Comparison of ENCODE assay signal across 8 mouse cellular contexts in the genomic region with DNA sequence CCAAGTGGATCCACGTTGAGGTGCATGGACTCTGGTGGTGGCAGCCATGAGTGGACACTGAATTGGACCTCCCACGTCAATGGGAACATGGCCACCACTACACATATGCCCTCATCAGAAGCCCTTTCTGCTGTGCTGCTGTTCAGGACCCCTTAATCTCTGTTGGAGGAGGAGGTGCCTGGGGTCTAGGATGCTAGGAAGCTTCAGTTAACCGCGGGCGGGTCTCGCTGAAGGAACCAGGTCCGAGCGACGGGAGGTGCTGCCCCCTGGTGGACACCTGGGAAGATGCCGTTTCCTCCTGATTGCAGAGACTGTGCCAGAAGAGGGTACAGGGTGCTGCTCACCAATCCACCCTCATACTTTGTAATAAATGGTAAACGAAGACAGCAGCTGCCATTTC. TPM values are rescaled to one million over a fixed set of nuclear protein-coding genes. Genes with fewer than 3 reads are reported as not detected.
A peak's percentile ranks its signal among the peaks of the same experiment; 100 is the strongest.
DNase-seq lines count a peak whose midpoint lies in the region; ATAC-seq and TF ChIP-seq lines count a peak whose summit lies in the region.

No protein-coding gene starts in this region.

- H3K27ac ChIP-seq in cortical plate, adult 2 months (ENCODE audit: insufficient read depth, low read length): no peak overlapping the region

- H3K4me3 ChIP-seq in C2C12 (ENCODE audit: insufficient read depth, poor library complexity, severe bottlenecking): no peak overlapping the region
- no peak overlapping the region for H3K4me3 ChIP-seq in cortical plate, adult 2 months (ENCODE audit: insufficient read depth, low read length)

- ATAC-seq in granulocyte monocyte progenitor cell, adult 5-6 weeks (replicated peaks; ENCODE audit: poor library complexity, severe bottlenecking): peak; percentile 25; the same call in 1 of the 2 replicates

- TF ChIP-seq POLR2A in cortical plate, adult 2 months (IDR thresholded peaks at IDR 0.05; ENCODE audit: extremely low read depth, insufficient read depth, low read length): no peak

- no peak overlapping the region for H3ac ChIP-seq in C2C12 (ENCODE audit: control insufficient read depth, insufficient read length, low read depth)

- H3K4me1 ChIP-seq in cortical plate, adult 2 months (ENCODE audit: control insufficient read depth, insufficient read depth, low read length): no peaks in the 10 kb centered on the region

- TF ChIP-seq CTCF in C2C12 (IDR thresholded peaks at IDR 0.05; ENCODE audit: control insufficient read depth, insufficient read depth, insufficient read length): peak; percentile 72
- TF ChIP-seq CTCF in cortical plate, adult 2 months (IDR thresholded peaks at IDR 0.05; ENCODE audit: extremely low read depth, insufficient read depth, low read length): peak; percentile 72

- DNase-seq in R1 (ENCODE audit: low read depth, low spot score): peak; percentile 77
- peak; percentile 58 to 65 for DNase-seq in kidney, postnatal 25 days
- peak; percentile 73 for DNase-seq in lung, postnatal 10 days
- peak; percentile 75 for DNase-seq in retina, postnatal 1 day
- peak; percentile 42 for DNase-seq in yolk sac, embryonic 10.5 days (ENCODE audit: low spot score)

- no peaks in the 10 kb centered on the region for H3K27me3 ChIP-seq in C2C12 (ENCODE audit: control insufficient read depth, insufficient read depth, insufficient read length)

- H3K79me3 ChIP-seq in C2C12 (ENCODE audit: low read depth): peaks cover 2% of the 10 kb centered on the region

- peaks cover 5% of the 10 kb centered on the region for H3K79me2 ChIP-seq in C2C12 (ENCODE audit: control insufficient read depth, insufficient read depth)

- peaks cover 50% of the 10 kb centered on the region for H3K36me3 ChIP-seq in C2C12 (ENCODE audit: control insufficient read depth, insufficient read depth)

TF ChIP-seq in C2C12, 6 proteins besides CTCF, POLR2A, EP300 and RAD21:
- no peak for TF ChIP-seq CEBPB (IDR thresholded peaks at IDR 0.05; ENCODE audit: low read depth)
- TF ChIP-seq FOSL1 (IDR thresholded peaks at IDR 0.05; ENCODE audit: insufficient read depth, low read length, poor library complexity, severe bottlenecking): no peak
- no peak for TF ChIP-seq USF1 (IDR thresholded peaks at IDR 0.05; ENCODE audit: low read depth)
- no peak for TF ChIP-seq MYOD1 (IDR thresholded peaks at IDR 0.05; ENCODE audit: control insufficient read depth, insufficient read length, low read depth)
- no peak for TF ChIP-seq MAX (IDR thresholded peaks at IDR 0.05)
- no peak for TF ChIP-seq MYOG (IDR thresholded peaks at IDR 0.05; ENCODE audit: control insufficient read depth, extremely low read depth, insufficient read length)

RNA-seq across cellular contexts. Expression of gene Smg9, which starts 14.6 kb away (rescaled TPM):
- polyA plus RNA-seq in C2C12 (2012; fragmentation: generic; extraction: Trizol): 21.8 TPM
- 81.7 and 84.5 TPM in 2 replicates for polyA plus RNA-seq in cortical plate, adult 2 months (2012; rRNA removed)
- total RNA-seq in granulocyte monocyte progenitor cell, adult 5-6 weeks (2014; fragmentation: Nextera tagmentation): 21.6 and 29.5 TPM in 2 replicates
- 19.5 and 21.8 TPM in 2 replicates for total RNA-seq in granulocyte monocyte progenitor cell, adult 5-6 weeks (2017)

RNA-seq across cellular contexts. Expression of gene Kcnn4, which starts 14.8 kb away (rescaled TPM):
- 82.2 TPM for polyA plus RNA-seq in C2C12 (2012; fragmentation: generic; extraction: Trizol)
- polyA plus RNA-seq in cortical plate, adult 2 months (2012; rRNA removed): 0.47 and 0.77 TPM in 2 replicates
- total RNA-seq in granulocyte monocyte progenitor cell, adult 5-6 weeks (2014; fragmentation: Nextera tagmentation): 24.2 and 31.4 TPM in 2 replicates
- total RNA-seq in granulocyte monocyte progenitor cell, adult 5-6 weeks (2017): 36.3 and 43.5 TPM in 2 replicates

RNA-seq across cellular contexts. Expression of gene Lypd5, which starts 35.8 kb away (rescaled TPM):
- polyA plus RNA-seq in C2C12 (2012; fragmentation: generic; extraction: Trizol): not detected
- polyA plus RNA-seq in cortical plate, adult 2 months (2012; rRNA removed): not detected in 2 replicates
- total RNA-seq in granulocyte monocyte progenitor cell, adult 5-6 weeks (2014; fragmentation: Nextera tagmentation): not detected in 2 replicates
- total RNA-seq in granulocyte monocyte progenitor cell, adult 5-6 weeks (2017): not detected in 2 replicates

RNA-seq across cellular contexts. Expression of gene Tescl, which starts 51.1 kb away (rescaled TPM):
- polyA plus RNA-seq in C2C12 (2012; fragmentation: generic; extraction: Trizol): 0.22 TPM
- 0.29 TPM in 1 of 2 replicates, not detected in the other for polyA plus RNA-seq in cortical plate, adult 2 months (2012; rRNA removed)
- not detected in 2 replicates for total RNA-seq in granulocyte monocyte progenitor cell, adult 5-6 weeks (2014; fragmentation: Nextera tagmentation)
- total RNA-seq in granulocyte monocyte progenitor cell, adult 5-6 weeks (2017): not detected in 2 replicates

Comparison
In these comparisons a context has a peak if more than half of its experiments do, and no peak if none do; other contexts are left out.
1. RNA of gene Kcnn4, which starts 14.8 kb away (polyA plus RNA-seq): 82.2 TPM in C2C12 (single experiment); 0.47 to 0.77 TPM in cortical plate, adult 2 months; every median in the first group is over 10 times any median in the second.
2. Peak in every context shown above with its lines, with median percentiles within 50 percentile points of each other: DNase-seq.